ENCODE assay signal across 8 mouse cellular contexts in the genomic region with DNA sequence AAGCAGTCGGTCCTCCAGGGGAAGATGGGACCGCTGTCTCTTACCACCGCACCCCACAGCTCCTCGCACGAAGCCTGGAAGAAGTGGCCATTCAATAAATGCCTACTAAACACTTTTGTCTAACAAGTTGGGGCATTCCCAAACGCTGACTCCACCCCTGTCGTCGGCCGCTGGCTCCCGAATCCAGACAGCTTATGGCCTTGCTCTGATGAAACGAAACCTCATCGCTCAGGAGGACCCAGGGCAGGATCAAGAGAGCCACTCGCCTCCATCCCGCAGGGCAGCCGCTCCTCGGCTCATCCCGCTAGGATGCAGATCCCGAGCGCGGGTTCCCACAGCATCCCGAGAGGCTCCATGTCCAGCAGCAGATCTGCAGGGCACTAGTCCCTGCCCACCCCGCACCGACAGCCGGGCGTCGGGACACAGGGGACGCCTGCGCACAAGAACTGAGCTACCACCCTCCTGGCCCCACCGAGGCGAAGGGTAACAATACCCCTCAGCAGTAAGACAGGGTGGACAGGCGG. TPM values are rescaled to one million over a fixed set of nuclear protein-coding genes. Genes with fewer than 3 reads are reported as not detected.
DNase-seq lines count a peak whose midpoint lies in the region; ATAC-seq and TF ChIP-seq lines count a peak whose summit lies in the region.

No protein-coding gene starts in this region.

- peak overlapping the region; percentile 71 for H3K4me2 ChIP-seq in embryonic facial prominence, embryonic 13.5 days
- H3K4me2 ChIP-seq in heart, embryonic 15.5 days: peak overlapping the region; percentile 63
- peak overlapping the region; percentile 52 for H3K4me2 ChIP-seq in limb, embryonic 14.5 days (replicated peaks; ENCODE audit: low read depth, low read length, severe bottlenecking)
- H3K4me2 ChIP-seq in midbrain, embryonic 16.5 days (ENCODE audit: low read length): peak overlapping the region; percentile 59

- peak; percentile 76 for ATAC-seq in embryonic facial prominence, embryonic 13.5 days (ENCODE audit: insufficient number of reproducible peaks, insufficient read depth, low FRiP score, low TSS enrichment, low read depth)
- ATAC-seq in heart, embryonic 15.5 days (replicated peaks; ENCODE audit: insufficient number of reproducible peaks, insufficient read depth, low FRiP score, low read depth): peak; percentile 67
- ATAC-seq in limb, embryonic 14.5 days (ENCODE audit: low FRiP score, low read depth): peak; percentile 39
- peak; percentile 82 for ATAC-seq in midbrain, embryonic 16.5 days

- under 1% methylated on average over 31 of the region's 31 CpGs for WGBS in embryonic facial prominence, embryonic 13.5 days
- WGBS in heart, embryonic 15.5 days: under 1% methylated on average over 31 of the region's 31 CpGs
- WGBS in limb, embryonic 14.5 days: under 1% methylated on average over 26 of the region's 31 CpGs
- under 1% methylated on average over 31 of the region's 31 CpGs for WGBS in midbrain, embryonic 16.5 days

- no peaks in the 10 kb centered on the region for H3K36me3 ChIP-seq in embryonic facial prominence, embryonic 13.5 days
- no peaks in the 10 kb centered on the region for H3K36me3 ChIP-seq in heart, embryonic 15.5 days
- H3K36me3 ChIP-seq in limb, embryonic 14.5 days (ENCODE audit: control insufficient read depth, insufficient read depth, low read length): no peaks in the 10 kb centered on the region
- H3K36me3 ChIP-seq in midbrain, embryonic 16.5 days (ENCODE audit: control insufficient read depth, insufficient read depth, low read length): no peaks in the 10 kb centered on the region

- peak; percentile 47 for DNase-seq in embryo, embryonic 11.5 days (ENCODE audit: low read depth, low spot score)
- no peak for DNase-seq in embryo, embryonic 9.5 days (ENCODE audit: extremely low spot score)
- peak; percentile 87 for DNase-seq in Muller cell, postnatal 12 days (ENCODE audit: inconsistent ontology term)
- DNase-seq in limb, embryonic 14.5 days (ENCODE audit: low spot score): peak; percentile 66
- DNase-seq in cerebellum, adult 11-12 months: no peak

- peak; percentile 55; the same call in 1 of the 2 replicates for TF ChIP-seq POLR2A in limb, embryonic 14.5 days (IDR thresholded peaks at IDR 0.05; ENCODE audit: borderline replicate concordance, extremely low read depth, insufficient read depth, insufficient read length)

- H3K4me3 ChIP-seq in embryonic facial prominence, embryonic 13.5 days: peak overlapping the region; percentile 68
- peak overlapping the region; percentile 84 for H3K4me3 ChIP-seq in heart, embryonic 15.5 days
- peak overlapping the region; percentile 86 for H3K4me3 ChIP-seq in limb, embryonic 14.5 days (replicated peaks; ENCODE audit: low read length)
- peak overlapping the region; percentile 70 for H3K4me3 ChIP-seq in midbrain, embryonic 16.5 days (ENCODE audit: low read depth, low read length)

- no peaks in the 10 kb centered on the region for H3K9me3 ChIP-seq in embryonic facial prominence, embryonic 13.5 days
- H3K9me3 ChIP-seq in heart, embryonic 15.5 days (replicated peaks): no peaks in the 10 kb centered on the region
- no peaks in the 10 kb centered on the region for H3K9me3 ChIP-seq in limb, embryonic 14.5 days (ENCODE audit: control insufficient read depth, low read length)
- H3K9me3 ChIP-seq in midbrain, embryonic 16.5 days (replicated peaks; ENCODE audit: control insufficient read depth, low read length, poor library complexity, severe bottlenecking): no peaks in the 10 kb centered on the region

- peak overlapping the region; percentile 94 for H3K27ac ChIP-seq in embryonic facial prominence, embryonic 13.5 days
- peak overlapping the region; percentile 96 for H3K27ac ChIP-seq in heart, embryonic 15.5 days
- peak overlapping the region; percentile 95 for H3K27ac ChIP-seq in limb, embryonic 14.5 days (replicated peaks; ENCODE audit: low read depth, low read length)
- peak overlapping the region; percentile 96 for H3K27ac ChIP-seq in midbrain, embryonic 16.5 days (ENCODE audit: low read length)

- H3K4me1 ChIP-seq in embryonic facial prominence, embryonic 13.5 days: peaks cover 20% of the 10 kb centered on the region
- H3K4me1 ChIP-seq in heart, embryonic 15.5 days (replicated peaks): peaks cover 23% of the 10 kb centered on the region
- H3K4me1 ChIP-seq in limb, embryonic 14.5 days (ENCODE audit: control insufficient read depth, insufficient read depth, low read length): peaks cover 11% of the 10 kb centered on the region
- peaks cover 24% of the 10 kb centered on the region for H3K4me1 ChIP-seq in midbrain, embryonic 16.5 days (ENCODE audit: control insufficient read depth, insufficient read depth, low read length)

- H3K9ac ChIP-seq in embryonic facial prominence, embryonic 13.5 days: peak overlapping the region; percentile 84
- H3K9ac ChIP-seq in heart, embryonic 15.5 days: peak overlapping the region; percentile 81
- peak overlapping the region; percentile 84 for H3K9ac ChIP-seq in limb, embryonic 14.5 days (ENCODE audit: low read depth, low read length, severe bottlenecking)
- H3K9ac ChIP-seq in midbrain, embryonic 16.5 days (ENCODE audit: low read depth, low read length): peak overlapping the region; percentile 88

- no peaks in the 10 kb centered on the region for H3K27me3 ChIP-seq in embryonic facial prominence, embryonic 13.5 days
- no peaks in the 10 kb centered on the region for H3K27me3 ChIP-seq in heart, embryonic 15.5 days
- H3K27me3 ChIP-seq in limb, embryonic 14.5 days (ENCODE audit: control insufficient read depth, insufficient read depth, low read length): no peaks in the 10 kb centered on the region
- H3K27me3 ChIP-seq in midbrain, embryonic 16.5 days (ENCODE audit: control insufficient read depth, insufficient read depth, low read depth, low read length): no peaks in the 10 kb centered on the region

RNA-seq across cellular contexts. Expression of a gene that starts 0.6 kb away (rescaled TPM):
- polyA plus RNA-seq in embryonic facial prominence, embryonic 13.5 days (2015; fragmentation: Nextera tagmentation; extraction: Ambion mirVana): 28.8 and 29.2 TPM in 2 replicates
- 12.5 and 15.3 TPM in 2 replicates for polyA plus RNA-seq in heart, embryonic 15.5 days (2015; fragmentation: Nextera tagmentation; extraction: Ambion mirVana)
- 16.0 and 21.2 TPM in 2 replicates for polyA plus RNA-seq in limb, embryonic 14.5 days (2012; rRNA removed)
- 27.4 and 29.3 TPM in 2 replicates for polyA plus RNA-seq in limb, embryonic 14.5 days (2014; fragmentation: Nextera tagmentation; extraction: Ambion mirVana)
- polyA plus RNA-seq in midbrain, embryonic 16.5 days (2015; fragmentation: Nextera tagmentation; extraction: Ambion mirVana): 44.5 and 48.7 TPM in 2 replicates

RNA-seq across cellular contexts. Expression of a gene that starts 6.7 kb away (rescaled TPM):
- polyA plus RNA-seq in embryonic facial prominence, embryonic 13.5 days (2015; fragmentation: Nextera tagmentation; extraction: Ambion mirVana): 38.8 and 48.9 TPM in 2 replicates
- polyA plus RNA-seq in heart, embryonic 15.5 days (2015; fragmentation: Nextera tagmentation; extraction: Ambion mirVana): 71.2 and 73.8 TPM in 2 replicates
- 19.3 and 22.2 TPM in 2 replicates for polyA plus RNA-seq in limb, embryonic 14.5 days (2012; rRNA removed)
- polyA plus RNA-seq in limb, embryonic 14.5 days (2014; fragmentation: Nextera tagmentation; extraction: Ambion mirVana): 36.5 and 38.8 TPM in 2 replicates
- 31.7 and 33.2 TPM in 2 replicates for polyA plus RNA-seq in midbrain, embryonic 16.5 days (2015; fragmentation: Nextera tagmentation; extraction: Ambion mirVana)

RNA-seq across cellular contexts. Expression of a gene that starts 30.4 kb away (rescaled TPM):
- 47.1 and 53.2 TPM in 2 replicates for polyA plus RNA-seq in embryonic facial prominence, embryonic 13.5 days (2015; fragmentation: Nextera tagmentation; extraction: Ambion mirVana)
- 83.5 and 85.2 TPM in 2 replicates for polyA plus RNA-seq in heart, embryonic 15.5 days (2015; fragmentation: Nextera tagmentation; extraction: Ambion mirVana)
- 42.1 and 48.0 TPM in 2 replicates for polyA plus RNA-seq in limb, embryonic 14.5 days (2012; rRNA removed)
- 49.3 and 51.2 TPM in 2 replicates for polyA plus RNA-seq in limb, embryonic 14.5 days (2014; fragmentation: Nextera tagmentation; extraction: Ambion mirVana)
- 23.9 and 27.2 TPM in 2 replicates for polyA plus RNA-seq in midbrain, embryonic 16.5 days (2015; fragmentation: Nextera tagmentation; extraction: Ambion mirVana)

Comparison
In these comparisons a context has a peak if more than half of its experiments do, and no peak if none do; other contexts are left out.
1. DNase-seq: peak in embryo, embryonic 11.5 days (single experiment), Muller cell, postnatal 12 days (single experiment) and limb, embryonic 14.5 days (single experiment); none in embryo, embryonic 9.5 days (single experiment) and cerebellum, adult 11-12 months (single experiment).
2. Peak in every context shown above with its lines, with median percentiles within 50 percentile points of each other: ATAC-seq, H3K27ac ChIP-seq, H3K4me2 ChIP-seq, H3K4me3 ChIP-seq and H3K9ac ChIP-seq.